Mouse (Mus musculus) monocyte, adult 5-6 weeks (primary cell): ENCODE results near the gene Rarb. TPM values are rescaled to one million over a fixed set of nuclear protein-coding genes. Genes with fewer than 3 reads are reported as not detected.

Experiments
- ATAC-seq: fragments of 153-309, 156-312 bp; replicated peaks from 2 replicates; pipeline ENCODE4 v1.8.0; 2017; ENCODE audit warnings: mild to moderate bottlenecking; ENCODE audit not compliant: low TSS enrichment, insufficient number of reproducible peaks, severe bottlenecking, poor library complexity, low FRiP score
- total RNA-seq: library from RNA; stranded (forward); fragments of 200-1000, 200-491, 200-594 nt; gene quantifications from 3 replicates; pipeline ENCODE4 v1.2.3, GENCODE M21; 2017

Gene Rarb
- total RNA-seq, 1 experiment from 2014 or later = 0.67 TPM

- no peak for ATAC-seq
Measured at GRCm38 (mm10) chr14:16738538-16738937, 80.4 kb downstream of the Rarb start.

DNA sequence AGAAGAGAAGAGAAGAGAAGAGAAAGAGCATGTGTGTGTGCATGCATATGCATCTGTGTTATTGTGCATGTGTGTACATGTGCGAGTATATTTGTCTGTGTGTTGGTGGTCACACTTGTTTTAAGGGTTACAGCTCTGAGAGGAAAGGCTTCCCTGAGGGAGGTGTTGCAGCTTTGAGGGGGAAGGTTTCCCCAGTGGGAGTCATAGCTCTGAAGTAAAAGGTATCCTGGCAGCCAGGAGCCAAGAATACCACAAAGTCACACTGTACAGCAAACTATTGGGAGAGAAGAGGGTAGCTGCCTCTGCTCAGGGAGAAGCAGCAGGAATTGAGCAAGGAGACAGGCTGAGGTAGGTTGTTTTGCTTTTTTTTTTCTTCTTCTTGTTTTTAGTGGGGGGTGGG is 81.2 kb downstream of the Rarb start:
- ATAC-seq = no peak

- ATAC-seq = no peak
Measured at GRCm38 (mm10) chr14:16735331-16736012, 83.5 kb downstream of the Rarb start.

DNA sequence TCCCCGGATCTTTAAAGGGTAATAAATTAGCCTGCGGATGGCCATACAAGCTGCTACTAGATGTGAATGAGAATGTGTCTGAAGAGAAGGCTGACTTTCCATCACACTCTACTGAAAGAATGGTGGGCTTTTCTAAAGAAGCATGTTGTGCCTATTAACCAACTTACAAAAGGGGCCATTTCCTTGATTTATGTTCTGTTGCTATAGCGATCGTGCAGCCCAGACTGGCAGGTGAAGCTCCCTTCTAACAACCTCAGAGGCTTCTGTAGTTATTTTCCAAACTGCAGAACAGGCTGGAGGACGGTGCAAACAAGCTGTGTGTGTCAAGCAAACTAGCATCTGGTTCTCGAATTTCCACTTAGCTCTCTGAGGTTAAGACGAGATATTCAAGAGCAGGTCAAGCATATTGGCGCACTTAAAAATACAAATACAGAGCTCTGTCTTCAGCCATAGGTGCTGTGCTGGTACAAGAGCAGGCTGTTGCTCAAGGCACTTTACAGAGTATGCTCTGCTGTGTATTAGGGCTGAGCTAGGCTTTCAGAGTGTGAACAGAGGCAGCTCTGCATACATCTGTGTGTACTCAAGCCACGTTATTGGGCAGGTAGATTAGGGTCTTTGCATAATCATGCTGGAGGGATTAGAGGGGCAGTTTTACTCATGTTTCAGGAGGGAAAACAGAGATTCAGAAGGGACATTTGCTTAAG is 85.2 kb downstream of the Rarb start:
- ATAC-seq = no peak

GRCm38 (mm10) chr14:16732054-16732453 is 86.9 kb downstream of the Rarb start:
- no peak for ATAC-seq

DNA sequence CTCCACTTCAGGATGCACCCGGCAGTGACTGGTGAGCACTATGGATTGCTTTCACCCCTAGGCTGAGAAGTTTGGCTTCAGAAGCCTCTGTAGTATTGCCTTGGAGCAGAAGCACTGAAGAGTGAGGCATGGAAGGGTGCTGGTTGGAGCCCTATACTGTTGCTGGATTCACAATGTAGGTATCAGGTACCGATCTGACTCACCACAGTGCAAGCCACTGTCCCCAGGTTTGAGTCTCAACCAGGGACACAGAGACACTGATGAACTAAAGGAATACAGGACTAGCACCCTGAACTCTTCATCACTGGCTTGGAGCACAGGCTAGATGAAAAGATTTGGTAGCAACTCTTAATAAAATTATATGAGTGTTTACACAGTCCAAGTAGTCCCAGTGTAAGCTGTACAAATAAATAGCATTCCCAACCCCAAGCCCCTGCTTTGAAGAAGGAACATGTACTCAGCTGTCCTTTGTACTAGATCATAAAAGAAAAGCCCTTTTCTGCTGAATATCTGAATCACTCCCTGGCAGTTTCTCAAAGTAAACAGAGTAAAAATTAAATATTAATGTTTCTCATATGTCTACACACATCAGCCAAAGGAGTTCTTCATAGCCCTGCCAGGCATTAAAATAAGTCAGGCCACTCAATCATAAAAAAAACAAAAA is 90.6 kb downstream of the Rarb start:
- no peak for ATAC-seq

DNA sequence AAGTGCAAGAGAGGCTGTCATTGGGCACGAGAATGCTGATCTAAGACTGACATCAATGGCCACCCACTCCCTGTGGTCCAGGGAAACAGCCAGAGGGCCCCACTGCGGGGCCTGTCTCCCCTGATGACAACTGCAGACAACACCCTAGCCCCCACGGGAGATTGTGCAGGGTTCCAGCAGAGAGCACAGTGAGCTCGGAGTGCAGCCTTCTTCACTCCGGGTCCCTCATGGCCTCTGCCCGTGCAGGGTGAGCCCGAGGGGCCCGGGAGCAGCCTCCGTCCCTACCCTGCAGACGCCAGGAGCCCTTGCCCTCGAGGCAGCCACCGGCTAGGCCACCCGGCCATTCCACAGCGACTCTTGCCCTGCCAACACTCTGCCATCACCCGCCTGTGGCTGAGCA is 95.0 kb downstream of the Rarb start:
- ATAC-seq = no peak

GRCm38 (mm10) chr14:16717821-16718220 is 101.1 kb downstream of the Rarb start:
- no peak for ATAC-seq

DNA sequence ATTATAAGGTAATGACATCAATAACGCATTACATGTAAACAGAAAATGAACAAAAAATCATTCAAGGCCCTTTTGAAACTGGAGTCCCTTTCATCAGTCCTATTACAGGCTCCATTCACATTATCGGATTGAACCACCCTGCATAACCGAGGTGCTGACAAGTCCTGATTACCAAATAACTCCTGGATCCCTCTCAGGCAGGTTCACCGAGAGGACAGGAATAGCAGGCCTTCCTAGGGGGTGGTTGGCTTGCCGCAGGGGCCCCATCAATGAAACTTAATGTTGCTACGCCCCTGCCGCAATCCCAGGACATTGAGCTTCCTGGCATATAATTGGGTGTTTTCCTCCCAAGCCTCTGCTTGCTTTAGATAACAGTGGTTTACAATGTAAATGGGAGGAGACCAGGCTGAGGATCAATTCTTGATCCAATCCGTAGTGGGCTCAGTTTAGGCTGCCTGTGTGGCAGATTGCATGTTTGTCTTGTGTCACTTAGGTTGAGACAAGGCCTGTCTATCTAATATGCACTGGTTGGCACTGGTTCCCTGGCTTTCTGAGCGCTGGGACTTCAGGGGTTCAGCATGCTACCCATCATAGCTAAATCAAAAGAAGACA is 104.5 kb downstream of the Rarb start:
- no peak for ATAC-seq

- no peak for ATAC-seq
Measured at GRCm38 (mm10) chr14:16713773-16714172, 105.2 kb downstream of the Rarb start.

DNA sequence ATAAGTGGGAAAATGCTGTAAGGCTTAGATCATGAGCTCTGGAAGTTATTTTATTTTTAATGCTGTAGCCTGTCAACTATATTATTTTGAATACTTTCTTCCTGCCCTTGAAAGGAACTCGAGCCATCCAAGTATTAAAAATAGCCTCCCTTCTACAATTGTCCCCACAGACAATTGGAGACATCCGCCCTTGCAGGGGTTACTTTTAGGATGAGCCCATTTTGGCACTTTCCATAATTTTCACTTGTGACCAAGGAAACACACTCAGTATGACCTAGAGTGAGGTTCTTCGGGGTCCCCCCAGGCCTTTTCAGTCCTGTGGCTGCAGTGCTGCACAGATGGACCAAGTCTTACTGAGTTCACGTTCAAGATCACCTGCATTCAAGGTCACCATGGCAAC is 119.7 kb downstream of the Rarb start:
- no peak for ATAC-seq

DNA sequence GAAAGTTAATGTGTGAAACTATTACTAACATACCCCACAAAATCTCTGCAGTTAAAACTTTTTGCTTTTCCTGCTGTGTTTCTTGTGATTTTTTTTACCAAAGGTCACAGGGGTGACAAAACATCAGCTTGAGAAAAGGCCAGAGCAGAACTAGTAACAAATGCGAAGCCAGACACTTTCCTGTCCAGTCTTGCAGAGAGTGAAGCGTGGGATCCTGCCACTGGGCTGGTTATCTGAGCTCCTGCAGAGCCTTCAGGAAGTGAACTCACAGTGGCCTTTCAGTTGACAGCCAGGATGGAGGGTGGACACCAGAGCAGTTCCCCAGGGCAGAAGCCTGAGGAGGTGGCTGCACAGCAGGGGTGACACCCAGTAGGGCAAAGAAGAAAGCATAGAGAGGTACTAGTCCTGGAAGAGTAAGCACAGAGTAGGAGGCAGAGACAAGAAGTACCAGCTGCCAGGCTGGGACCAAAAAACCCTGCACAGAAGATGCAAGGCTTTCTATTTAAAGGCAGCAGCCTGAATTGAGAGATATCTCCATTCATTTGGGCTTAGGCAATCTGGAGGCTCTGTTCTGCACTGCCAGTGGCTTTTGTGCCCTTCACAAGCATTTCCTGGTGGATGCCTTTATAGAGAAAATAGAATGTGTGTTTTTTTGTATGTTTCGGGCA is 123.4 kb downstream of the Rarb start:
- ATAC-seq = no peak

GRCm38 (mm10) chr14:16678335-16678734 is 140.6 kb downstream of the Rarb start:
- ATAC-seq = no peak

DNA sequence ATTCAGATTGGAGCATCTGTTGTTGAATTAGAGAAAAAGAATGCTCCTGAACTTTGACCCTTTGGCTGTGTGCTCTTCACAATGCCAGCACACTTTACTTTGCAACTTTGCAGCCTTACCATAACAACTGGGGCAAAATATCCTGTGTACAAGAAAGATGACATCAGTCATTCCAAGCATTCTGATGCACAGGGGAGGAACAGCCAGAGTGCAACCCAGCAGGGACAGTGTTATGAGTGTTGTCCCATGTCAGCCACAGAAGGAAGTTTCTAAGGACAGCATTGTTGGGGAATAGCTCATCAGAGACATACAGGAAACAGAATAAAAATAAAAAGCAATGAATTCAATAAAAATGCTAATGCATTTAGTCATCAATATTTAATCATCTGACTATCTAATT is 141.9 kb downstream of the Rarb start:
- ATAC-seq = no peak

DNA sequence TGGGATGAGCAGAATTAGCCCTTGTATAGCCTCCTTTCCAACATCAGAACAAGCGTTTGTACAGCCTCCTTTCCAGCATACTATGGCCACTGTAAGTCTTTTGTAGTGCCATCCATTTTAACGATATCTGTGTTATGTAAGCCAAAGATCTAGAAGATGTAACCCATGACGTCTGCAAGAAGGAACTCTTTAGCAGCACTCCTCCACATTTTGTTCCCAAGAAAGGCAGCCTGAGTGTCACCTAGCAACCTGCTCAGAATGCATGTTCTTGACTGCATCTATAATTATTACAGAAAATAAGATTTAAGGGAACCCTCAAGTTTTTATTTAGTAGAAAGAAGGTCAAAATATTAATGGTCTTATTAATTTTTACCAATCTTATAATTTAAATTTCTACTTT is 148.4 kb downstream of the Rarb start:
- ATAC-seq = no peak

GRCm38 (mm10) chr14:16639153-16639943 is 179.6 kb downstream of the Rarb start:
- ATAC-seq = no peak

DNA sequence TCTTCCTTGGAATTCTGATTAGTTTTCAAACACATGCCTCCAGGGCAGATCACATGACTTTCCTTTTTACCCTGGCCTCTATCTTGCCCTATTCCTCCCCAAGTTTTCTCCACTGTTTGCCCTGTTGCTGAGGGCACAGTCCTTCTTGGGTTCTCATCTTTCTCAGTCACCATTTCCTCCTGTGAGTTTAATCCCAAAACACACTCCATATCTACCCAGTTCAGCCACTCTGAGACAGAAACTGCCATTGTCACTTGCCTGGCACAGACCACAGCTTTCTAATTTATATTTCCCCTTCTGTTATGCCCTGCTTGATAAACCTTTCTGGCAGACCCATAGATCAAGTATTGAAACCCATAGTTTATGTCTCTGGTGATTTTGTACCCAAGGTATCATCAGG is 205.0 kb downstream of the Rarb start:
- ATAC-seq = no peak

DNA sequence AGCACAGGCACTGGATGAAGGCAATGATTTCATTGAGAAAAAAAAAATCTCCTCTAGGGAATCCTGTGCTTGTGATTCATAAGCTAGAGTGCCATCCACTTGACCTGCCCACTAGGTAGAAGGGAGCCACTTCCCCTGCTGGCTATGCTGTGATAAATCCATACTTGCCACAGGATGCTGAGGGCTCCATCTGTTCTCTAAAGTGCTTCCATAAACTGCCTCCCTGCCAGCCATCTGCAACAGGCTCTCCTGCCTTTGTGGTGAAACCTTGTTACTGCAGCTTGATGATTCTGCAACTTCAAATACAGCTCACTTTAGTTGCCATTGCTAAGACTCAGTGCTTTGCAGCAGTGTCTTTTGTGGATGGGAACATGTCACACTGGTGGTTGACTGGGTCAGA is 213.5 kb downstream of the Rarb start:
- no peak for ATAC-seq
